Mouse (Mus musculus) liver, adult 2 months (tissue): ENCODE data around the gene Eif1ad.

Experiments
- CTCF ChIP-seq: fragments of 200-500 bp; IDR thresholded peaks from 2 replicates; pipeline ENCODE4 v1.5.1; 2011; ENCODE audit warnings: low read depth, low read length, control low read depth
- POLR2A ChIP-seq: fragments of 200-500 bp; IDR thresholded peaks from 2 replicates; pipeline ENCODE4 v1.6.1; 2011; ENCODE audit warnings: low read length, control low read depth; ENCODE audit not compliant: insufficient read depth; ENCODE audit errors: extremely low read depth

- no peak for TF ChIP-seq CTCF
- TF ChIP-seq POLR2A = no peak
Measured at GRCm38 (mm10) chr19:5367053-5367359, 465 bp downstream of the Eif1ad start, which contains the start of gene Banf1.
